Mouse (Mus musculus): ENCODE results near the gene Fam217b. TPM values are rescaled to one million over a fixed set of nuclear protein-coding genes. Genes with fewer than 3 reads are reported as not detected.

Fam217b gene
- polyA plus RNA-seq, 1 experiment from 2014 or later, result 1.1 TPM

- Histone ChIP-seq H3K4me3 (replicated peaks) (no peak overlapping the region), H3K27me3 (no peaks in the 10 kb centered on the region), H3K36me3 (replicated peaks) (no peaks in the 10 kb centered on the region), H3K27ac (no peak overlapping the region), H3K9ac (no peak overlapping the region), H3K9me3 (no peaks in the 10 kb centered on the region), H3K4me1 (peaks cover 10% of the 10 kb centered on the region), H3K4me2 (no peak overlapping the region)
- no peak for ATAC-seq (ENCODE audit: low FRiP score)
- WGBS, result 12% methylated on average over 2 of the region's 2 CpGs
These were observed 35.9 kb downstream of the Fam217b start for GRCm38 (mm10) chr2:178450236-178450635.

DNA sequence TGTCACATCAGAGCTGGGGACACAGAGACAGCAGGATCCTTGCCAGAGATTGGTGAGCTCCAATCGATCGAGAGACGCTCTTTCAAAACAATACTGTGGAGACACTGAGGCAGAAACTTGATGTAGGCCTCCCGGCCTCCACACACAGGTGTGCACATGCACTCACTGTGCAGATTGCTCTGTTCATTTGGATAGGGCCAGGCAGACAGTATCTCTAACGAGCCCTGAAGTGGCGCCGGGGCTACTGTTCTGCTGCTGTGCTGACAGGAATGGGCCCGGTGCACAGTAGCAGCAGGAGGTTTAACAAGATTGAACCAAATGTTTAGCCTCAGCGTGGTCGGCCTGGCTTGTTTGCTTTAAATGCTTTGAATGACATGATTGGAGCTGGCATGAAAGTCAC lies 36.6 kb downstream of the Fam217b start:
- H3K27me3 ChIP-seq, result no peaks in the 10 kb centered on the region

DNA sequence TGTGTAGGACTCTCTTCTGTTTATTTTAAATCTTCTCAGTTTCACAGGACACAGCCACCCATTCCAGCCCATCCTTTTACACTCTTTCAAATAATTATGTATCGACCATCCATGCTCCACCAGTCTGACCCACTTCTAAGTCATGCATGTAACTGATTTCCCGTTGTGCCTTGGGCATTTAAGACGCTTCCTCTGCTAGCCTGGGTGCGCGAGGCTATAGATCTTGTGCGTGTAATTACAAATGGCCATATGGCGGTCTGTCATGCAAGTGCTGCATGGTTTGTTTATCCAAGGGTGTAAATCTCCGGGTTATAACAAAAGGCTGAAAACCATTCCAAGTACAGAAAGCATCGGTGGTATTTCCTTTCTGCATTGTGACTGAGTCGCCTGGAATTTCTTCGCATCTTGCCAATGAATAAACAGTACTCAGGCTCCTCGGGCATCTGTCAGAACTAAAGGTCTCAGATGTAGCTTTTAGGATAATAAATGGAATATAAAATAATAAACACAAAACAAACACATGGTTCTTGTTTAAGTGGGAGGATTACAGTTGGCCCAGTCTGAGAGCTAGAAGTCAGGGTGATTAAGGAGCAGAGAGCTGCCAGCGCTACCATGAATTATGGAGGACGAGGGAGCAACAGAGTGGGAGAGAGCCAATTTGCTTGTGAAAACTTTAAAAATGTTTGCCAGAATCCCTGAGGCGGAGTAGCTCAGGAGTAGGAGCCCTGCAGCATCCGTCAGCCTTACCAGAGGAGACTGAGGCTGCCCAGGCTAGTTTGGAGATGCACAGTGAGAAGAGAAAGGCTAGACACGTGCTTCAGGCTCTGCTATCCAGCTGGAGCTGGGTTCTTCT lies 40.6 kb downstream of the Fam217b start:
- no peak overlapping the region for H3K27ac ChIP-seq

More for the DNA sequence above, 36.6 kb downstream of the Fam217b start:
- Histone ChIP-seq H3K9me3 (no peaks in the 10 kb centered on the region), H3K4me3 (replicated peaks) (no peak overlapping the region), H3K27ac (no peak overlapping the region), H3K4me1 (peaks cover 13% of the 10 kb centered on the region), H3K9ac (no peak overlapping the region), H3K4me2 (no peak overlapping the region), H3K36me3 (replicated peaks) (no peaks in the 10 kb centered on the region)
- ATAC-seq (ENCODE audit: low FRiP score), result no peak
- WGBS, result 60% methylated on average over 10 of the region's 10 CpGs

DNA sequence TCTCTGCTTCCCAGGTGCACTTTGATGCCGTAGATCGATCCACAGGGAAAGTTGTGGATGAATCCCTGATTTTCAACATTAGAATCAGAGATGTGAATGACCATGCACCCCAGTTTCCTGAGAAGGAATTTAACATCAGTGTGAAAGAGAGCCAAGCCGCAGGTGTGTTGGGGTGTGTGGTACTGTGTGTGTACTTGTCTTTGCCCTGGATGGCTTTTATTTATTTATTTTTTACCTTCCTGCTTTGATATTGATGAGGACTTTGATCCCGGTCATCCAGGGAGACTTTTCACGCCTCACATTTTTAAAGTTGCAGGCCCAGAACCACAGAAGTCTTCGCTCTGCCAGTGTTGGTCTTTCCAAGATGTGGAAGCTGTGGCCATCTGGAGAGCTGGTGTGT lies 43.1 kb downstream of the Fam217b start:
- Histone ChIP-seq H3K9ac (no peak overlapping the region), H3K4me2 (no peak overlapping the region)
- ATAC-seq (ENCODE audit: low FRiP score), result no peak

More for the DNA sequence above, 40.6 kb downstream of the Fam217b start:
- peak; percentile 23; the same call in 1 of the 2 replicates for ATAC-seq (ENCODE audit: low FRiP score)
- Histone ChIP-seq H3K27me3 (no peaks in the 10 kb centered on the region), H3K4me2 (no peak overlapping the region), H3K4me3 (replicated peaks) (no peak overlapping the region), H3K9ac (no peak overlapping the region), H3K4me1 (peaks cover 13% of the 10 kb centered on the region), H3K36me3 (replicated peaks) (no peaks in the 10 kb centered on the region), H3K9me3 (no peaks in the 10 kb centered on the region)
- WGBS, result 52% methylated on average over 17 of the region's 17 CpGs

DNA sequence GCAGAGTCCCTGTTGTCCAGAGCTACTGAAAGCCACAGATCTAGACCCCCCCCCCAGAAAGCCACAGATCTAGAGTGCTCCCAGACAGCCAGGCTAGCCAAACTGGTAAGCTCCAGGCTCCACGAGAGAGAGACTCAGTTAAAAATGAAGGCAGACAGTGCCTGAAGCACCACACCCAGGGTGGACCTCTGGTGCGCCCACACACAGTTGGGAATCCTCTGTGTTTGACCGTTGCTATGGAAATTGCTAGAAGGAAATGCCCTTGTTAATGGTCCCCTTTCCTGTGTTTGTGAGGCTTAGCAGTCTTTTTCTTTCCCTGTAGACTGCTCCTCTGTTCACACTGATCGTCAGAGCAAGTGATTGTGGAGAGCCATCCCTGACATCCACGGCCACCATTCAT lies 46.0 kb downstream of the Fam217b start:
- Histone ChIP-seq H3K9ac (no peak overlapping the region), H3K27ac (no peak overlapping the region), H3K27me3 (no peaks in the 10 kb centered on the region), H3K36me3 (replicated peaks) (no peaks in the 10 kb centered on the region), H3K4me1 (peaks cover 6% of the 10 kb centered on the region; the same call in 1 of the 2 replicates), H3K9me3 (no peaks in the 10 kb centered on the region), H3K4me3 (replicated peaks) (no peak overlapping the region), H3K4me2 (no peak overlapping the region)
- ATAC-seq (ENCODE audit: low FRiP score), result no peak
- WGBS, result 70% methylated on average over 5 of the region's 5 CpGs

More for the DNA sequence above, 43.1 kb downstream of the Fam217b start:
- Histone ChIP-seq H3K4me3 (replicated peaks) (no peak overlapping the region), H3K4me1 (peaks cover 15% of the 10 kb centered on the region), H3K36me3 (replicated peaks) (no peaks in the 10 kb centered on the region), H3K9me3 (no peaks in the 10 kb centered on the region), H3K27ac (no peak overlapping the region), H3K27me3 (no peaks in the 10 kb centered on the region)
- WGBS, result 95% methylated on average over 6 of the region's 6 CpGs

GRCm38 (mm10) chr2:178471546-178472480 lies 57.5 kb downstream of the Fam217b start:
- 79% methylated on average over 17 of the region's 17 CpGs for whole genome bisulfite sequencing
- no peak for ATAC-seq (ENCODE audit: low FRiP score)
- no peak overlapping the region for H3K27ac ChIP-seq
- H3K4me1 ChIP-seq, result no peaks in the 10 kb centered on the region
- H3K9ac ChIP-seq, result no peak overlapping the region
- no peaks in the 10 kb centered on the region for H3K36me3 ChIP-seq (replicated peaks)
- H3K27me3 ChIP-seq, result no peaks in the 10 kb centered on the region
- H3K9me3 ChIP-seq, result no peaks in the 10 kb centered on the region
- H3K4me3 ChIP-seq (replicated peaks), result no peak overlapping the region
- no peak overlapping the region for H3K4me2 ChIP-seq

GRCm38 (mm10) chr2:178473916-178474315 lies 59.6 kb downstream of the Fam217b start:
- H3K9me3 ChIP-seq, result no peaks in the 10 kb centered on the region
- no peaks in the 10 kb centered on the region for H3K36me3 ChIP-seq (replicated peaks)
- no peak overlapping the region for H3K9ac ChIP-seq
- H3K27ac ChIP-seq, result no peak overlapping the region
- H3K4me3 ChIP-seq (replicated peaks), result no peak overlapping the region
- 85% methylated on average over 10 of the region's 10 CpGs for WGBS
- H3K4me1 ChIP-seq, result no peaks in the 10 kb centered on the region
- no peaks in the 10 kb centered on the region for H3K27me3 ChIP-seq
- no peak for ATAC-seq (ENCODE audit: low FRiP score)
- H3K4me2 ChIP-seq, result no peak overlapping the region

Other genes with a start within 250 kb of the Fam217b start
- 0.12 and 0.13 TPM in 2 replicates for gene Sycp2, start 6.8 kb upstream of the Fam217b start, polyA plus RNA-seq (2016; fragmentation: Nextera tagmentation; extraction: Ambion mirVana)
- 1.1 and 1.5 TPM in 2 replicates for gene Ppp1r3d, start 52 bp upstream of the Fam217b start, polyA plus RNA-seq (2016; fragmentation: Nextera tagmentation; extraction: Ambion mirVana)
- 0.37 and 0.40 TPM in 2 replicates for gene Cdh26, start 16.0 kb downstream of the Fam217b start, polyA plus RNA-seq (2016; fragmentation: Nextera tagmentation; extraction: Ambion mirVana)